Comparison of ENCODE assay signal across 8 mouse cellular contexts in genomic region chr14:44989751-44990150, GRCm38 (mm10). TPM values are rescaled to one million over a fixed set of nuclear protein-coding genes. Genes with fewer than 3 reads are reported as not detected.
DNase-seq lines count a peak whose midpoint lies in the region; ATAC-seq and TF ChIP-seq lines count a peak whose summit lies in the region.

No protein-coding gene starts in this region.

- no peak overlapping the region for H3K27ac ChIP-seq in gastrocnemius, adult 2 months
- no peak overlapping the region for H3K27ac ChIP-seq in forebrain, postnatal 0 days (ENCODE audit: low read depth, low read length)
- peak overlapping the region; percentile 81 for H3K27ac ChIP-seq in liver, postnatal 0 days (ENCODE audit: low read depth)
- no peak overlapping the region for H3K27ac ChIP-seq in left cerebral cortex, adult 2 months

- H3K4me2 ChIP-seq in forebrain, postnatal 0 days (ENCODE audit: low read depth) = peak overlapping the region; percentile 68
- H3K4me2 ChIP-seq in liver, postnatal 0 days (ENCODE audit: low read depth, low read length) = peak overlapping the region; percentile 74

- WGBS in forebrain, postnatal 0 days = 46% methylated on average over 4 of the region's 4 CpGs
- 14% methylated on average over 4 of the region's 4 CpGs for WGBS in liver, postnatal 0 days (ENCODE audit: insufficient replicate concordance)

- peaks cover 11% of the 10 kb centered on the region for H3K27me3 ChIP-seq in forebrain, postnatal 0 days (ENCODE audit: insufficient read depth, low read length)
- peaks cover 17% of the 10 kb centered on the region; the same call in 1 of the 2 replicates for H3K27me3 ChIP-seq in liver, postnatal 0 days (ENCODE audit: insufficient read depth, low read length)

- no peak for TF ChIP-seq EP300 in liver, postnatal 0 days (IDR thresholded peaks at IDR 0.05; ENCODE audit: low read depth)

- no peaks in the 10 kb centered on the region for H3K36me3 ChIP-seq in forebrain, postnatal 0 days (ENCODE audit: insufficient read depth)
- no peaks in the 10 kb centered on the region for H3K36me3 ChIP-seq in liver, postnatal 0 days (replicated peaks; ENCODE audit: insufficient read depth, low read length)

- intact Hi-C loops in gastrocnemius, adult 2 months (cut with DNase I) = loop anchor here (10.0 kb wide), 1 partner anchor 155 kb away; no protein-coding TSS in a partner anchor
- intact Hi-C loops in left cerebral cortex, adult 2 months (cut with DNase I) = loop anchor here (1.0 kb wide), 1 partner anchor 156 kb away; no protein-coding TSS in a partner anchor

- no peaks in the 10 kb centered on the region for H3K9me3 ChIP-seq in forebrain, postnatal 0 days (ENCODE audit: low read length)
- H3K9me3 ChIP-seq in liver, postnatal 0 days (ENCODE audit: low read length) = no peaks in the 10 kb centered on the region

- peaks cover 7% of the 10 kb centered on the region for H3K4me1 ChIP-seq in forebrain, postnatal 0 days (ENCODE audit: insufficient read depth)
- H3K4me1 ChIP-seq in liver, postnatal 0 days (ENCODE audit: insufficient read depth) = peaks cover 12% of the 10 kb centered on the region

- no peak for ATAC-seq in forebrain, postnatal 0 days
- ATAC-seq in liver, postnatal 0 days = no peak

- peak overlapping the region; percentile 44; the same call in 1 of the 2 replicates for H3K9ac ChIP-seq in forebrain, postnatal 0 days
- peak overlapping the region; percentile 59 for H3K9ac ChIP-seq in liver, postnatal 0 days (replicated peaks)

- H3K4me3 ChIP-seq in gastrocnemius, adult 2 months = peak overlapping the region; percentile 73
- H3K4me3 ChIP-seq in forebrain, postnatal 0 days (ENCODE audit: low read depth, low read length) = peak overlapping the region; percentile 40
- peak overlapping the region; percentile 57 for H3K4me3 ChIP-seq in liver, postnatal 0 days (ENCODE audit: low read depth, low read length)
- H3K4me3 ChIP-seq in left cerebral cortex, adult 2 months = no peak overlapping the region; the same call in 1 of the 2 replicates

- TF ChIP-seq CTCF in gastrocnemius, adult 2 months (IDR thresholded peaks at IDR 0.05) = no peak
- TF ChIP-seq CTCF in forebrain, postnatal 0 days (IDR thresholded peaks at IDR 0.05; ENCODE audit: low read depth) = no peak
- no peak for TF ChIP-seq CTCF in liver, postnatal 0 days (IDR thresholded peaks at IDR 0.05; ENCODE audit: low read depth)
- TF ChIP-seq CTCF in left cerebral cortex, adult 2 months (IDR thresholded peaks at IDR 0.05) = no peak

- DNase-seq in gastrocnemius, adult 2 months = no peak
- DNase-seq in gastrocnemius, adult 8-10 months (ENCODE audit: low spot score in 2 of 2) = no peak
- DNase-seq in CD4-positive helper T cell, adult 2 months (ENCODE audit: low read depth, low spot score) = peak; percentile 57
- DNase-seq in forebrain, postnatal 0 days = no peak
- DNase-seq in liver, postnatal 0 days = no peak
- DNase-seq in cerebellum, adult 9-10 months = no peak
- no peak for DNase-seq in adrenal gland, adult (ENCODE audit: inconsistent age in 2 of 2, low spot score in 1 of 2)
- DNase-seq in left cerebral cortex, adult 2 months (ENCODE audit: extremely low spot score in 1 of 2, low spot score in 2 of 2) = no peak

RNA-seq across cellular contexts. Expression of gene Ptger2, which starts 1.8 kb away (rescaled TPM):
- total RNA-seq in gastrocnemius, adult 2 months (2021) = under 1 TPM in 1 of 2 experiments, not detected in 1; 0.17 TPM
- total RNA-seq in gastrocnemius, adult 8-10 months (2022) = under 1 TPM in 2 of 4 experiments, not detected in 2; 0.07 to 0.19 TPM
- 0.38 and 1.2 TPM in 2 replicates for total RNA-seq in forebrain, postnatal 0 days (2014; rRNA removed)
- 0.26 and 0.46 TPM in 2 replicates for polyA plus RNA-seq in forebrain, postnatal 0 days (2015; fragmentation: Nextera tagmentation; extraction: Ambion mirVana)
- 0.64 and 0.68 TPM in 2 replicates for polyA plus RNA-seq in liver, postnatal 0 days (2015; fragmentation: Nextera tagmentation; extraction: Ambion mirVana)
- under 1 TPM; 0.19 to 0.45 TPM for total RNA-seq in left cerebral cortex, adult 2 months (2021)
